Mouse (Mus musculus) heart, postnatal 0 days (tissue): ENCODE measurements around the gene Catsper1.

Experiments
- CTCF ChIP-seq: IDR thresholded peaks from 2 replicates; pipeline ENCODE4 v1.5.1; 2016; ENCODE audit warnings: antibody characterized with exemption, control low read depth, low read depth
- EP300 ChIP-seq: IDR thresholded peaks from 2 replicates; pipeline ENCODE4 v1.6.1; 2016; ENCODE audit warnings: antibody characterized with exemption, low read depth

GRCm38 (mm10) chr19:5364124-5364523, 28.6 kb downstream of the Catsper1 start:
- TF ChIP-seq CTCF: no peak
- no peak for TF ChIP-seq EP300
